Mouse (Mus musculus) heart, embryonic 12.5 days (tissue): Measurements from ENCODE around the gene Rab31. TPM values are rescaled to one million over a fixed set of nuclear protein-coding genes. Genes with fewer than 3 reads are reported as not detected.

Experiments
- ATAC-seq: fragments of 200-750 bp; cut with Nextera tagmentation; 2 replicates; pipeline ENCODE4 v1.8.0; 2017; ENCODE audit warnings: moderate TSS enrichment, moderate library complexity; ENCODE audit not compliant: insufficient number of reproducible peaks, low FRiP score
- H3K27ac ChIP-seq: fragments of 300-500 bp; sonication (generic); 2 replicates; pipeline ENCODE4 v1.5.1; 2016; ENCODE audit warnings: mild to moderate bottlenecking, moderate library complexity; ENCODE audit not compliant: poor library complexity, severe bottlenecking
- H3K27me3 ChIP-seq: fragments of 300-500 bp; sonication (generic); replicated peaks from 2 replicates; pipeline ENCODE4 v1.6.1; 2016; ENCODE audit warnings: mild to moderate bottlenecking, moderate library complexity
- H3K36me3 ChIP-seq: fragments of 300-500 bp; sonication (generic); 2 replicates; pipeline ENCODE4 v1.6.1; 2016; ENCODE audit warnings: mild to moderate bottlenecking, moderate library complexity
- H3K4me1 ChIP-seq: fragments of 300-500 bp; sonication (generic); replicated peaks from 2 replicates; pipeline ENCODE4 v1.6.1; 2016; ENCODE audit warnings: mild to moderate bottlenecking
- H3K4me2 ChIP-seq: fragments of 300-500 bp; sonication (generic); 2 replicates; pipeline ENCODE4 v1.6.1; 2016; ENCODE audit warnings: mild to moderate bottlenecking, moderate library complexity
- H3K4me3 ChIP-seq: fragments of 300-500 bp; sonication (generic); 2 replicates; pipeline ENCODE4 v1.5.1; 2016; ENCODE audit warnings: mild to moderate bottlenecking
- H3K9ac ChIP-seq: fragments of 300-500 bp; sonication (generic); 2 replicates; pipeline ENCODE4 v1.6.1; 2016; ENCODE audit warnings: mild to moderate bottlenecking, moderate library complexity
- H3K9me3 ChIP-seq: fragments of 300-500 bp; sonication (generic); replicated peaks from 2 replicates; pipeline ENCODE4 v1.6.1; 2016; ENCODE audit warnings: mild to moderate bottlenecking, moderate library complexity
- WGBS: fragments of 180-500 bp; shearing (Covaris S2); methylation state at CpG from one replicate; pipeline ENCODE4 v1.1.7; 2016; 5-methylcytosine and 5-hydroxymethylcytosine counted together
- polyA plus RNA-seq: library from polyadenylated mRNA; unstranded; fragments of >200 nt; fragmentation: Nextera tagmentation; extraction: Ambion mirVana; gene quantifications from 2 replicates; pipeline ENCODE4 v1.2.1, GENCODE M21; 2016

Rab31 gene
- polyA plus RNA-seq, 1 experiment from 2014 or later: 31.2 TPM

- 80% methylated on average over 4 of the region's 4 CpGs for WGBS
Measured at GRCm38 (mm10) chr17:65700060-65700459, 72.5 kb downstream of the Rab31 start.

DNA sequence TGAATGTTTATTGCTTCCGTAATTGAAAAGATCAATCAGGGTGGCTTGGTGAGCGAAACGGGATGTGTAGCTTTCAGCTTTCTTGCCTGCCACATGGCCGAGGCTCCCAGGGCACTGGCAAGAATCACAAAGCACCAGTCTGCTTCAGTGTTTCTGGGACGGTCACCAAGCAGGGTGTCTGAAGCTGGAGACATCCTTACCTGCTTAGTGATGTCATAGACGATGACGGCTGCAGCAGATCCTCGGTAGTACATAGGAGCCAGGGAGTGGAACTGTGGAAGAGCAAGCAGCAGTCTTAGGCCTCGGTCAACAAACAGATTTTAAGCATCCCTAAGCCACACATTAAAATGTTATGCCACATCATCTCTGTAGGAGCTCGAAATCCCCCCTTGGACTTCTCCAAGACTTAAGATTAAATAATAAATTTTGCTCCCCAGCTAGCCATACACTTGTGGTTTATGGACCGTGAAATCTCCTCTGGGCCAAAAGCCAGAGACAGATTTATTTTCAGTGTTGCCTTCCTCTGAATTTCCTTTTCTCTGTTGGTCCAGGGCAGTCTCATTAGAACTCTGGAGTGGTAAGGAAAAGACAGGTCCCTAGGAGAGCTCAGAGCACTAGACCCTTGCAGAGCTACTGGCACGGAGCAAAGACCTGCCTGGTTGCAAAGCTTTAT is 74.6 kb downstream of the Rab31 start:
- H3K4me2 ChIP-seq: no peak overlapping the region
- peaks cover 9% of the 10 kb centered on the region; the same call in 1 of the 2 replicates for H3K36me3 ChIP-seq
- no peaks in the 10 kb centered on the region for H3K9me3 ChIP-seq
- H3K4me1 ChIP-seq: peaks cover 19% of the 10 kb centered on the region
- no peak overlapping the region for H3K9ac ChIP-seq
- no peaks in the 10 kb centered on the region for H3K27me3 ChIP-seq
- H3K4me3 ChIP-seq: no peak overlapping the region
- ATAC-seq: no peak
- H3K27ac ChIP-seq: no peak overlapping the region
- 87% methylated on average over 12 of the region's 12 CpGs for WGBS

More at GRCm38 (mm10) chr17:65700060-65700459, 72.5 kb downstream of the Rab31 start:
- Histone ChIP-seq H3K4me2 (no peak overlapping the region), H3K4me1 (peaks cover 19% of the 10 kb centered on the region), H3K4me3 (no peak overlapping the region), H3K27me3 (no peaks in the 10 kb centered on the region), H3K27ac (no peak overlapping the region), H3K9me3 (no peaks in the 10 kb centered on the region), H3K36me3 (peaks cover 9% of the 10 kb centered on the region; the same call in 1 of the 2 replicates), H3K9ac (no peak overlapping the region)
- ATAC-seq: no peak

GRCm38 (mm10) chr17:65696939-65697338 is 75.6 kb downstream of the Rab31 start:
- H3K4me1 ChIP-seq: peaks cover 14% of the 10 kb centered on the region
- H3K4me2 ChIP-seq: no peak overlapping the region
- WGBS: 90% methylated on average over 13 of the region's 13 CpGs
- no peak overlapping the region for H3K9ac ChIP-seq
- H3K27me3 ChIP-seq: no peaks in the 10 kb centered on the region
- H3K4me3 ChIP-seq: no peak overlapping the region
- no peak overlapping the region for H3K27ac ChIP-seq
- no peaks in the 10 kb centered on the region for H3K9me3 ChIP-seq
- H3K36me3 ChIP-seq: peaks cover 9% of the 10 kb centered on the region; the same call in 1 of the 2 replicates
- no peak for ATAC-seq

GRCm38 (mm10) chr17:65692276-65692675 is 80.3 kb downstream of the Rab31 start:
- peaks cover 7% of the 10 kb centered on the region for H3K4me1 ChIP-seq
- no peak for ATAC-seq
- no peak overlapping the region for H3K9ac ChIP-seq
- no peak overlapping the region for H3K4me3 ChIP-seq
- H3K27me3 ChIP-seq: no peaks in the 10 kb centered on the region
- no peak overlapping the region for H3K27ac ChIP-seq
- peaks cover 4% of the 10 kb centered on the region; the same call in 1 of the 2 replicates for H3K9me3 ChIP-seq
- no peak overlapping the region for H3K4me2 ChIP-seq
- 83% methylated on average over 4 of the region's 4 CpGs for WGBS
- H3K36me3 ChIP-seq: peaks cover 22% of the 10 kb centered on the region

- no peak for ATAC-seq
- H3K9ac ChIP-seq: peak overlapping the region; percentile 18; the same call in 1 of the 2 replicates
- no peaks in the 10 kb centered on the region for H3K36me3 ChIP-seq
- H3K4me2 ChIP-seq: no peak overlapping the region
- H3K4me3 ChIP-seq: no peak overlapping the region
- H3K27me3 ChIP-seq: no peaks in the 10 kb centered on the region
- peaks cover 22% of the 10 kb centered on the region; the same call in 1 of the 2 replicates for H3K4me1 ChIP-seq
- WGBS: 59% methylated on average over 2 of the region's 2 CpGs
- H3K27ac ChIP-seq: peak overlapping the region; percentile 27
- H3K9me3 ChIP-seq: no peaks in the 10 kb centered on the region
Measured at GRCm38 (mm10) chr17:65683731-65684130, 88.8 kb downstream of the Rab31 start.

GRCm38 (mm10) chr17:65683316-65683715 is 89.2 kb downstream of the Rab31 start:
- Histone ChIP-seq H3K9ac (no peak overlapping the region), H3K9me3 (no peaks in the 10 kb centered on the region), H3K27me3 (no peaks in the 10 kb centered on the region), H3K4me3 (no peak overlapping the region), H3K27ac (peak overlapping the region; percentile 27; the same call in 1 of the 2 replicates), H3K4me1 (peaks cover 22% of the 10 kb centered on the region; the same call in 1 of the 2 replicates), H3K4me2 (no peak overlapping the region), H3K36me3 (no peaks in the 10 kb centered on the region)
- ATAC-seq: no peak
- WGBS: 59% methylated on average over 3 of the region's 3 CpGs

- no peaks in the 10 kb centered on the region for H3K27me3 ChIP-seq
- no peaks in the 10 kb centered on the region for H3K9me3 ChIP-seq
- H3K4me1 ChIP-seq: peaks cover 22% of the 10 kb centered on the region; the same call in 1 of the 2 replicates
- H3K36me3 ChIP-seq: no peaks in the 10 kb centered on the region
- WGBS: 67% methylated on average over 5 of the region's 5 CpGs
- no peak for ATAC-seq
- no peak overlapping the region for H3K9ac ChIP-seq
- no peak overlapping the region for H3K4me2 ChIP-seq
- H3K4me3 ChIP-seq: no peak overlapping the region
- H3K27ac ChIP-seq: no peak overlapping the region
Measured at GRCm38 (mm10) chr17:65682071-65682680, 90.4 kb downstream of the Rab31 start.

- no peak for ATAC-seq
- H3K27me3 ChIP-seq: no peaks in the 10 kb centered on the region
- peaks cover 22% of the 10 kb centered on the region; the same call in 1 of the 2 replicates for H3K4me1 ChIP-seq
- H3K9ac ChIP-seq: no peak overlapping the region
- H3K36me3 ChIP-seq: no peaks in the 10 kb centered on the region
- H3K9me3 ChIP-seq: no peaks in the 10 kb centered on the region
- 79% methylated on average over 5 of the region's 6 CpGs for WGBS
- no peak overlapping the region for H3K4me3 ChIP-seq
- H3K27ac ChIP-seq: no peak overlapping the region
- no peak overlapping the region for H3K4me2 ChIP-seq
Measured at GRCm38 (mm10) chr17:65681516-65681915, 91.0 kb downstream of the Rab31 start.

DNA sequence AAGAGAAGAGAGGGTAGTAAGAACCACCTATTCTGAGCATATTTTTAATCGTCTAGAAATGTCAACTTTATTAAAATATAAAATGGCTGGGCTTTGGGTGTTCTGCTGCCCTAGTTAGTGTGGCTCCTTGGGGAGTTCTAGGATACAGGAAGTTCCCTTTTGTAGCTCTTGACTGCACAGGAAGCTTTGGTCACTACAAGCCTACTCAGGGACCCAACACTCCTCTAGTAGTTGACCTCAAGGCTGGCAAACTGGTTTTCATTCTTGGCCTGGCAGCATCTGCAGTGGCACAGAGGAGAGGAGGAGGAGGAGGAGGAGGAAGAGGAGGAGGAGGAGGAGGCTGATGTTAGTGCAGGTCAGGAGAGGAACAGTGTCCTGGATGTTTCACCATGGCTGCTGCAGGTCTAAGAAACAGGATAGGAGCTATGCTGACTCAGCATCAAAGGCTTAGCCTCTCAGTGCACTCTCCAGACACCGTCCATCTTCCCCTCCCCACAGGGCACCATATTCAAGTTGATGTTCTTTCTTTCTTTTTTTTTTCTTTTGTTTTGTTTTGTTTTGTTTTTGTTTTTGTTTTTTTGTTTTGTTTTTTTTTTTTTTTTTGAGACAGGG is 91.6 kb downstream of the Rab31 start:
- H3K9me3 ChIP-seq: no peaks in the 10 kb centered on the region
- no peak overlapping the region for H3K9ac ChIP-seq
- H3K4me2 ChIP-seq: no peak overlapping the region
- H3K27ac ChIP-seq: no peak overlapping the region
- H3K4me1 ChIP-seq: peaks cover 22% of the 10 kb centered on the region; the same call in 1 of the 2 replicates
- WGBS: 81% methylated on average over 2 of the region's 2 CpGs
- H3K4me3 ChIP-seq: no peak overlapping the region
- no peaks in the 10 kb centered on the region for H3K36me3 ChIP-seq
- no peaks in the 10 kb centered on the region for H3K27me3 ChIP-seq
- ATAC-seq: no peak

DNA sequence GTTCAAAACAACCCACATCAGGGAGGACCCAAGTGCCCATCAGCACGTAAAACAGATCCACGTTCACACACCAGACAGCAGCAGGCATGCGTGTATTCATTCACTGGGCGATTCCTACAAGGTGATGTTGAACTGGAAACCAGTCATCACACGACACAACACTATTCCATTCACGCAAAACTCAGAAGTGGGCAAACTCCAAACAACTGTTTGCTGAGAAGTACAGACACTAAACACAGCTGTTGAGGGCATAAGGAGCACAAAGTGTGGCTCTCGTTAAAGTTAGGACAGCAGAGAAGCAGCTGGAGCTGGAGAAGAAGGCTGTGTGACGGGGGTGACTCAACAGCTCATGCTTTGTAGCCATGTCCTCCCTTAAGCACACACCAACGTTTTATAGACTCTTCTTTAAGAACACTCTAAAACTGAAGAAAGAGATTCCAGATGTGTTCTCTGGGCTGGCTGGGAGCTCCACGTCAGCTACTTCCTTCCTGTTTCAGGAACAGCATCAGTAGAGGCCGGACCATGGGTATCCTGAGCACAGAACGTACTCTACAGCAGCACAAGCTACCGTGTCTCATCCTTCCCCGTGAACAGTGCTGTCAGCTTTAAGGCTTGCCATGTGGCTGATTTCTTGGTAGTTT is 92.6 kb downstream of the Rab31 start:
- Histone ChIP-seq H3K9me3 (no peaks in the 10 kb centered on the region), H3K4me3 (no peak overlapping the region), H3K4me1 (peaks cover 26% of the 10 kb centered on the region), H3K9ac (no peak overlapping the region), H3K27ac (no peak overlapping the region), H3K4me2 (no peak overlapping the region), H3K36me3 (no peaks in the 10 kb centered on the region), H3K27me3 (no peaks in the 10 kb centered on the region)
- WGBS: 73% methylated on average over 14 of the region's 14 CpGs
- no peak for ATAC-seq

GRCm38 (mm10) chr17:65677742-65678141 is 94.8 kb downstream of the Rab31 start:
- H3K4me1 ChIP-seq: peaks cover 20% of the 10 kb centered on the region
- H3K4me3 ChIP-seq: no peak overlapping the region
- WGBS: 84% methylated on average over 1 of the region's 1 CpGs
- H3K9me3 ChIP-seq: no peaks in the 10 kb centered on the region
- H3K4me2 ChIP-seq: no peak overlapping the region
- ATAC-seq: no peak
- no peaks in the 10 kb centered on the region for H3K36me3 ChIP-seq
- no peak overlapping the region for H3K9ac ChIP-seq
- no peaks in the 10 kb centered on the region for H3K27me3 ChIP-seq
- no peak overlapping the region for H3K27ac ChIP-seq
